Mouse (Mus musculus) liver, embryonic 13.5 days (tissue): ENCODE results near the gene Tiam1. TPM values are rescaled to one million over a fixed set of nuclear protein-coding genes. Genes with fewer than 3 reads are reported as not detected.

Source experiments
- ATAC-seq: fragments of 200-750 bp; cut with Nextera tagmentation; 2 replicates; pipeline ENCODE4 v1.8.0; 2017; ENCODE audit warnings: low read depth, mild to moderate bottlenecking, moderate number of reproducible peaks, moderate library complexity
- DNase-seq: peaks from one replicate; pipeline ENCODE4 v3.0.0; 2022
- H3K27ac ChIP-seq: fragments of 300-500 bp; sonication (generic); 2 replicates; pipeline ENCODE4 v1.5.1; 2015; ENCODE audit warnings: moderate library complexity, mild to moderate bottlenecking, inconsistent platforms
- H3K27me3 ChIP-seq: fragments of 300-500 bp; sonication (generic); 2 replicates; pipeline ENCODE4 v1.6.1; 2015; ENCODE audit warnings: mild to moderate bottlenecking, inconsistent platforms
- H3K36me3 ChIP-seq: fragments of 300-500 bp; sonication (generic); 2 replicates; pipeline ENCODE4 v1.6.1; 2015; ENCODE audit warnings: mild to moderate bottlenecking, inconsistent platforms
- H3K4me1 ChIP-seq: fragments of 300-500 bp; sonication (generic); replicated peaks from 2 replicates; pipeline ENCODE4 v1.6.1; 2015; ENCODE audit warnings: inconsistent platforms
- H3K4me2 ChIP-seq: fragments of 300-500 bp; sonication (generic); 2 replicates; pipeline ENCODE4 v1.6.1; 2015; ENCODE audit warnings: inconsistent platforms, mild to moderate bottlenecking, moderate library complexity
- H3K4me3 ChIP-seq: fragments of 300-500 bp; sonication (generic); replicated peaks from 2 replicates; pipeline ENCODE4 v1.5.1; 2015; ENCODE audit warnings: mild to moderate bottlenecking, inconsistent platforms
- H3K9ac ChIP-seq: fragments of 300-500 bp; sonication (generic); 2 replicates; pipeline ENCODE4 v1.6.1; 2015; ENCODE audit warnings: mild to moderate bottlenecking, inconsistent platforms
- H3K9me3 ChIP-seq: fragments of 300-500 bp; sonication (generic); replicated peaks from 2 replicates; pipeline ENCODE4 v1.6.1; 2016; ENCODE audit warnings: inconsistent platforms
- WGBS: fragments of 180-500 bp; shearing (Covaris S2); methylation state at CpG from one replicate; pipeline ENCODE4 v1.1.7; 2015; ENCODE audit not compliant: insufficient replicate concordance; 5-methylcytosine and 5-hydroxymethylcytosine counted together
- polyA plus RNA-seq: library from polyadenylated mRNA; unstranded; fragments of >200 nt; fragmentation: Nextera tagmentation; extraction: Ambion mirVana; gene quantifications from 2 replicates; pipeline ENCODE4 v1.2.1, GENCODE M21; 2015

Tiam1 gene
- polyA plus RNA-seq, 1 experiment from 2014 or later: 4.8 TPM

DNA sequence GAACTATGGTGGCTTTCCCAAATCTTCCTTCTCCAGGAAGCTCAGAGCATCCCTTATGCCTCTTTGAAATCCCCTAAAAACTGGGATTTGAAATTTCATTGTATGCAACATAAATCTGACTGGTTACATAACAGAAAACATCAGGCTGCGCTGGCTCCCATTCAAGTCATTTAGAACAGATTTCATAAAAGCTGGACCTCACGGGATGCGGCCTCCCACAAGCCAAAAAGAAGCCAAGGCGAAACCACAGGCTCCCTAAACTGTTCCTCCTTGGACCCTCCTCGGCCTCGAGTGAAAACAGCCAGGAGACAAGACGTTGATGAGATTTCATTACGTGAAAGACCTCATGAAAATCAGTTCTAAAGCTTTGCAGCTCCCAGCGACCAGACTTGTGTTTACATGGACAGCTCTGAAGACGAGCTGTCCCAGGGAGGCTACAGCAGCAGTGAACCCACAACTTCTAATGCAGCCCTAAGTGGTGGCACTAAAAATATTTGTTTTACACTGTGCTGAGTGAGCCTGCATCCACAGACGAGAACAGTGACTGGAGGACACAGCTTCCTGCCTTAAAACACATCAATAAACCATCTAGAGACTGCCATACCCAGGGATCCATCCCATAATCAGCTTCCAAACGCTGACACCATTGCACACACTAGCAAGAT is 96.9 kb downstream of the Tiam1 start:
- DNase-seq: no peak
- H3K27ac ChIP-seq: no peak overlapping the region
- no peaks in the 10 kb centered on the region for H3K9me3 ChIP-seq
- no peak for ATAC-seq
- H3K4me2 ChIP-seq: no peak overlapping the region
- H3K4me3 ChIP-seq: no peak overlapping the region
- 69% methylated on average over 12 of the region's 12 CpGs for WGBS
- H3K27me3 ChIP-seq: no peaks in the 10 kb centered on the region
- no peaks in the 10 kb centered on the region for H3K36me3 ChIP-seq
- H3K9ac ChIP-seq: no peak overlapping the region
- peaks cover 68% of the 10 kb centered on the region for H3K4me1 ChIP-seq

DNA sequence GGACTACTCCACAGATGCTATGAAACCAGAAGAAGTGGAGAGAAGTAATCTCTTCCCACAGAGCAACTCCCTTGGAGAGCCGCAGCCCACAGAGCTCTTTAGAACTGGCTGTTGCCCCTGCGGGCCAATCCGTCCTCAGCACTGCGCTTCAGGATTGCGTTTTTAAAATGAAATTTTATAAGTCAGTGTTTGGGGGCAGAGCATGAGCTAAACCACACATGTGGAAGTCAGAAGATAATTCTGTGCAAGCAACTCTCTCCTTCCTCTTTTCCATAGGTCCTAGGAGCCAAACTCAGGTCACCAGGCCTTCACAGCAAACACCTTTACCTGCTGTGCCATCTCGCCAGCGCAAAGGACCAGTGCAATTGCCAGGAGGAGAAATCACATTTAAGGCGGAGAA is 98.0 kb downstream of the Tiam1 start:
- Histone ChIP-seq H3K36me3 (no peaks in the 10 kb centered on the region), H3K27ac (no peak overlapping the region; the same call in 1 of the 2 replicates), H3K27me3 (no peaks in the 10 kb centered on the region), H3K4me3 (no peak overlapping the region), H3K4me2 (no peak overlapping the region), H3K4me1 (peaks cover 67% of the 10 kb centered on the region), H3K9ac (no peak overlapping the region), H3K9me3 (no peaks in the 10 kb centered on the region)
- DNase-seq (no peak), ATAC-seq (no peak)
- WGBS: 65% methylated on average over 8 of the region's 8 CpGs

DNA sequence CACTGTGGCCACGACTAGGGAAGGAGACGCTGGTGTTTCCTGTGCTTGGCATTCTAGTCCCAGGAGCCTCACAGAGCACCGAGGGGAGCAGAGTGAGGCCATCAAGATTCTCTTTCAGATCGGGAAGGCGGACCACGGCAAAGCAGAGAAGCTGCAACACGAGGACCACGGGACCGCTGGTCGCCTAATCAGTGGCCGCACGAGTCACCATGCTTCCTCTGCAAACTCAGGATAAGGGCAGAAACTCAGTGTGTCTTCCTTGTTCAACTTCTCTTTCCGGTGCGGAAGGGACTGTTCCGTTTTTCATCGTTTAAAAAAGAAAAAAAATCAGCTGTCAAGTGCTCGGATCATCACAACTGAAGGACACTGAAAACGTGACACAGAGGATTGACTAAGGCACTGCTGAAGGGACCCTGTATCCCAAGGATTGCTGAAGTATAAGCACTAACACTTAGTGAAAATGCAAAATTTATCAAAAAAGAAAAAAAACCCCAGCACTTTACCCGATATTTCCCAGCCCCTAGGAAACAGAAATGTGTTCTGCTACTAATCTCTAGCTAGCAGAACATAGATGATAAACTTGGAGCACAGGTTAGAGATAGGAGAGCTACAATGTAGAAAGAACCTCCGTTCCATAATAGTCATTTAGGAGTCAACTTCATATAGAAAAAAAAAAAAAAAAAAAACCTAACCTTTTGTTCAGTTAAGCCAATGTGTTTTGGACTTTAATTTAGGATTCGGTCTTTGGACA is 99.4 kb downstream of the Tiam1 start:
- Histone ChIP-seq H3K4me3 (peak overlapping the region; percentile 44), H3K4me1 (peaks cover 63% of the 10 kb centered on the region), H3K27me3 (no peaks in the 10 kb centered on the region), H3K36me3 (no peaks in the 10 kb centered on the region), H3K27ac (peak overlapping the region; percentile 87), H3K9me3 (no peaks in the 10 kb centered on the region), H3K9ac (peak overlapping the region; percentile 59), H3K4me2 (peak overlapping the region; percentile 72)
- ATAC-seq (peak; percentile 90), DNase-seq (peak; percentile 75)
- 10% methylated on average over 21 of the region's 21 CpGs for WGBS

DNA sequence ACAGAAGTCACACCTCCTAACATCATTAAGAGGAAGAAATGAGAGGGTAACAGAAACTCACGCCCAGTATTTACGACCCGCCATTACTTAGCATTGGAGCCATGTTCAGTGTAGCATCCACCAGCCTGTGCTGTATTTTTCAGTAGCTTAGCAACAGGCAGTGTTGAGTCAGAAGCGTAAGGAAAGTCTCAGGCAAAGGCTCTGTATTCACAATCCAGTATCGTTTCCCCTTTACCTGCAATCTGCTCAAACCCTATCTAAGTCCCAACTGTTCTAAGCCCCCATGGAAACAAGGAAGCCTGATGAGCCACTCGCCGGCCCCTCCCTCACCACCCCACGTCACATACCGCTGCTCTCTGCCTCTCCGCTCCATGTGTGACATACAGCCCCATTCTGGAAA is 100.7 kb downstream of the Tiam1 start:
- Histone ChIP-seq H3K4me1 (peaks cover 57% of the 10 kb centered on the region), H3K4me3 (no peak overlapping the region), H3K4me2 (peak overlapping the region; percentile 72; the same call in 1 of the 2 replicates), H3K9me3 (no peaks in the 10 kb centered on the region), H3K27me3 (no peaks in the 10 kb centered on the region), H3K9ac (no peak overlapping the region), H3K36me3 (no peaks in the 10 kb centered on the region), H3K27ac (peak overlapping the region; percentile 87; the same call in 1 of the 2 replicates)
- WGBS: 72% methylated on average over 10 of the region's 10 CpGs
- ATAC-seq (no peak), DNase-seq (no peak)

DNA sequence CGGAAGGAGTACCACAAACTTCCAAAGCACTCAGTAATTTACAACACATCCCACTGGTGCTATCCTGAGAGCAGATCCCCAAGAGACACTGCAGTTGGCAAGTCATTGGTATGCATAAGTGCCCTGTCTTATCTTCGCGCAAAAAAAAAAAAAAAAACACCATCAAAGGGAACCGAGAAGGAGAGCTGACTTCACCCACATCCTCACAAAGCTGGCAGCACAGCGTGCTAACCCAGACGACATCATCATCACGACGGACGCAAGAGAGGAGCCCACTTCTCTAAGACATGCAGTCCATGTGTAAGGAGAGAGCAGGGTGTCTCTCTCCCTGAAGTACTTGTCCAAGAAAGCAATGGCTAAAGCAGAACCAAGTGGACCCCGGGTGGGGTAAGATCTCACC is 101.2 kb downstream of the Tiam1 start:
- no peaks in the 10 kb centered on the region for H3K9me3 ChIP-seq
- H3K4me1 ChIP-seq: peaks cover 54% of the 10 kb centered on the region
- 58% methylated on average over 10 of the region's 10 CpGs for WGBS
- H3K27me3 ChIP-seq: no peaks in the 10 kb centered on the region
- H3K4me2 ChIP-seq: no peak overlapping the region
- ATAC-seq (no peak), DNase-seq (no peak)
- H3K4me3 ChIP-seq: no peak overlapping the region
- H3K9ac ChIP-seq: no peak overlapping the region
- no peaks in the 10 kb centered on the region for H3K36me3 ChIP-seq
- H3K27ac ChIP-seq: no peak overlapping the region

DNA sequence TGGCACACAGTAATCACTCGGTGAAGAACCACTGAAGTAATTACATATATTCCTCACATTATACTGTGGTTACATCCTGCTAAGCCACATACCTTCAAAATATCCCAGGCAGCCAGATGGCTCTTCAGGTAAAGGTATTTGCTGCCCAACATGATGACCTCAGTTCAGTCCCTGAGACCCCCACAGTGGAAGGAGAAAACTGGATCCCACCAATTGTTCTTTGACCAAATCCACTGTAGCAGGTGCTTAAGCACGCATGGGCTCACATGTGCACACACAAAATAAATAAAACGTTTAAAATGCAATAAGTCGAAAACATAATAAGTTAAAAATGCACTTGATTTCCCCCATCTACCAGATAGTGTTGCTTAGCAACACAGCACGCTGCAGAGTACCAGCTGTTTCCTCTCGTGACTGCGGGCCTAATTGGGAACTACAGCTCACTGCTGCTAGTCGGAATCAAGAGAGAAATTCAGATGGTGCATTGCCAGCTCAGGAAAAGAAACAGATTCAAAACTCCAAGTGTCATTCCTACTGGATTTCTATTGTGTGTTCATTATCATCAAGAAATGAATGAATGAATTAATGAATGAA is 102.7 kb downstream of the Tiam1 start:
- H3K4me1 ChIP-seq: peaks cover 61% of the 10 kb centered on the region
- H3K4me2 ChIP-seq: no peak overlapping the region
- no peak overlapping the region for H3K27ac ChIP-seq
- no peaks in the 10 kb centered on the region for H3K9me3 ChIP-seq
- no peaks in the 10 kb centered on the region for H3K27me3 ChIP-seq
- DNase-seq (no peak), ATAC-seq (no peak)
- no peak overlapping the region for H3K9ac ChIP-seq
- 42% methylated on average over 8 of the region's 8 CpGs for WGBS
- H3K4me3 ChIP-seq: no peak overlapping the region
- no peaks in the 10 kb centered on the region for H3K36me3 ChIP-seq

DNA sequence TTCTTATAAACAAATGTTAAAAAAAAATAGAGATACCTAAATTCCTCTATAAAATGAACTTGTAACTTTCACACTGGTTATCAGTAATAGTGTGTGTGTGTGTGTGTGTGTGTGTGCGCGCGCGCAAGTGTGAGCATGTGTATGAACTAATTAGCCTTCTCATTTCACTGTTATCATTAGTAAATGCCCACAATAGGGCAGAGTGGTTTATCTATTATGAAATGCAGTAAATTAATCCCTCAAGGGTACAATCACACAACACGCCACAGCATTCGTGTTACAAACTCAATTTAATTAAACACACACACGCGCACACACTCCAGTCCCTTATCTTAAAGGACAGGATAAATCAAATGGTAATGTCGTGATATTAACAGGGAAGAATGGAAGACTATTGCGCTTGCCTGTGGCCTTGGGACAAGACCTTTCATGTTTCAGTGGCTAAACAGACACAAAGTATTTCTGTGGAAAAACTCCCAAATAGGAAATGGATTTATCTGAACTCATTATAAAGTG is 107.9 kb downstream of the Tiam1 start:
- Histone ChIP-seq H3K4me2 (no peak overlapping the region), H3K9me3 (no peaks in the 10 kb centered on the region), H3K4me1 (peaks cover 15% of the 10 kb centered on the region; the same call in 1 of the 2 replicates), H3K27ac (no peak overlapping the region), H3K36me3 (no peaks in the 10 kb centered on the region), H3K27me3 (no peaks in the 10 kb centered on the region), H3K9ac (no peak overlapping the region), H3K4me3 (no peak overlapping the region)
- DNase-seq (no peak), ATAC-seq (no peak)
- WGBS: 81% methylated on average over 10 of the region's 10 CpGs

DNA sequence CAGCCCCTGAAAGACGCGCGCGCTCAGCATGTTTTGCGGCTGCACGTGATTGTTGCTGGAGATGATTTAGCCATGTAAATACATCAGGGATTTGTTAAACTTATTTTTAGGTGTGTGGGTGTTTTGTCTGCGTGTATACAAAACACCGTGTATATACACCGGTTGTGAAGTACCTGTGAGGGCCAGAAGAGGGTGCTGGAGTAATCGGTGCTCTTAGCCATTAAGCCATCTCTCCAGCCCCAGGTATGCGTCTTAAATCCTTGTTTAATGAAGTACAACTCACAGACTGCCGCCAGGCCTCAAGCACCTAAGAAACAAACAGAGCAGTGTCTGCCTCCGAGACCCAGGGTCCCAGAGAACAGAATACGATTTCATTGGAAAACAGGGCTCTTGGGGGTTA is 113.2 kb downstream of the Tiam1 start:
- ATAC-seq: no peak
- no peak overlapping the region for H3K4me2 ChIP-seq

DNA sequence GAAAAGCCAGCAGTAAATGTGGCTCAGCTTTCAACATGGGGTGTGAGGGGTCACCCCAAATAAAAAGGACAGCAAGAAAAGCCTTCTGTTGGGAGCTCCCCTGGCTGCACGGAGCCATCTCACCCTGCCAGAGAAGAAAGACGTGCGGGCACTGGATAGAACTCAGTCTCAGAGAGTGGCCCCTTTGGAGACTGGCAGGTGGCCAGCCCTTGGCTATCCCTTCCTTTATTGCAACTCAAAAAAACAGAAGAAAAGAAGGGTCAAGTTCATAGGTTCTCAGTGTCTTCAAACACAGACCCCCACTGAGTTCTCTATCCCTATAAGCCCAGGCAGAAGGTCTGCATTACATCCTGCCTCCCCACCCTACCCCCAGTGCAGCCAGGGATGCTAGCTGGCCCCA is 115.7 kb downstream of the Tiam1 start:
- H3K9me3 ChIP-seq: no peaks in the 10 kb centered on the region
- H3K9ac ChIP-seq: no peak overlapping the region
- no peaks in the 10 kb centered on the region for H3K4me1 ChIP-seq
- H3K36me3 ChIP-seq: no peaks in the 10 kb centered on the region
- 84% methylated on average over 3 of the region's 3 CpGs for WGBS
- no peak overlapping the region for H3K4me2 ChIP-seq
- H3K27me3 ChIP-seq: no peaks in the 10 kb centered on the region
- H3K4me3 ChIP-seq: no peak overlapping the region
- ATAC-seq (no peak), DNase-seq (no peak)
- no peak overlapping the region for H3K27ac ChIP-seq

More for the DNA sequence above, 113.2 kb downstream of the Tiam1 start:
- no peak for DNase-seq
- H3K4me1 ChIP-seq: no peaks in the 10 kb centered on the region
- H3K36me3 ChIP-seq: no peaks in the 10 kb centered on the region
- no peak overlapping the region for H3K9ac ChIP-seq
- H3K27ac ChIP-seq: no peak overlapping the region
- H3K4me3 ChIP-seq: no peak overlapping the region
- no peaks in the 10 kb centered on the region for H3K27me3 ChIP-seq
- 88% methylated on average over 14 of the region's 14 CpGs for WGBS
- H3K9me3 ChIP-seq: no peaks in the 10 kb centered on the region

DNA sequence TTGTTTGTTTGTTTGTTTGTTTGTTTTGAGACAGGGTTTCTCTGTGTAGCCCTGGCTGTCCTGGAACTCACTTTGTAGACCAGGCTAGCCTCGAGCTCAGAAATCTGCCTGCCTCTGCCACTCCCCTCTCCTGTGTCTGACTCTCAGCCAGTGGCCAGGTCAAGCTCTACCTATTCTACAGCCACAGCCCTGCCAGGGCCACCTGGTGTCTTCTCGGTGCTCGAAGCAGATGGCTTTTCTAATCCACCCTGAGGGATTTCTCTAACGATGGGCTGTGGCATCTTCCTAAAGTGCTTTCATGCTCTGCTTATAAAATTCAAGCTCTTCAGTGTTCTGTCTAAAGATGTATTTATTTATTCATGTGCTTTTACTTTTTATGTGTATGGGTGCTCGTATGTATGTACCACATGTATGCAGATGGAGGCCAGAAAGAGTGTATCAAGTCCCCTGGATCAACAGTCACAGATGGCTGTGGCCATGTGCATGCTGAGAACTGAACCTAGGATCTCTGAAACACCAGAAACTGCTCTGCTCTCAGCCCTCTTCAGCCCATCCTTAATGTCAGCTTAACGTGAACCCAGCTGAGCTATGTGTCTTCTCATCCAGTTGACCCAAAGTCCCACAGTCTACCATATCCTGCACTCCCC is 117.9 kb downstream of the Tiam1 start:
- Histone ChIP-seq H3K4me3 (no peak overlapping the region), H3K9me3 (no peaks in the 10 kb centered on the region), H3K27me3 (no peaks in the 10 kb centered on the region), H3K9ac (no peak overlapping the region), H3K4me2 (no peak overlapping the region), H3K27ac (no peak overlapping the region), H3K4me1 (no peaks in the 10 kb centered on the region), H3K36me3 (no peaks in the 10 kb centered on the region)
- no peak for ATAC-seq
- 69% methylated on average over 6 of the region's 6 CpGs for WGBS
- DNase-seq: no peak

DNA sequence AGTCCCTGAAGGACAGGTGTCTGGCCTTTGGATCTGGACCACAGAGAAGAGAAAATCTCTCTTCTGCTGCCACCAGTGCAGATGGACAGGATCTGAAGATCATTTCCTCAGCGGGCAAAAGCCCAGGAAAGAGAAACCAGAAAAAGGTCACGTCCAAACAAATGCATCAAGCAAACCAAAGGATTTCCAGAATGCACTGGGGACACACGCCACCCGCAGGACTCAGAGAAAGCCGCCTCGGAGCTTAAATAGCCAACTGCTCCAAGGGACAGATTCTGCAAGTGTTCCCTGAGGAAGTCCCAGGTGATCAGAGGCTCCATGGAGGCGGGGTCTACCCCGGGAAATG is 119.9 kb downstream of the Tiam1 start:
- Histone ChIP-seq H3K4me2 (no peak overlapping the region), H3K9me3 (no peaks in the 10 kb centered on the region), H3K27ac (no peak overlapping the region), H3K27me3 (no peaks in the 10 kb centered on the region), H3K36me3 (no peaks in the 10 kb centered on the region), H3K4me1 (no peaks in the 10 kb centered on the region), H3K9ac (no peak overlapping the region), H3K4me3 (no peak overlapping the region)
- ATAC-seq (no peak), DNase-seq (no peak)
- WGBS: 87% methylated on average over 8 of the region's 8 CpGs
